8 mouse cellular contexts compared by ENCODE assay signal in genomic region chr2:6267537-6267936, GRCm38 (mm10). TPM values are rescaled to one million over a fixed set of nuclear protein-coding genes. Genes with fewer than 3 reads are reported as not detected.
DNase-seq lines count a peak whose midpoint lies in the region; ATAC-seq and TF ChIP-seq lines count a peak whose summit lies in the region.

No protein-coding gene starts in this region.

- DNase-seq in forebrain, embryonic 10.5 days (ENCODE audit: extremely low spot score, low spot score), result no peak
- DNase-seq in gastrocnemius, postnatal 25 days, result peak; percentile 35
- peak; percentile 74 for DNase-seq in hindbrain, postnatal 0 days (ENCODE audit: low spot score)
- no peak for DNase-seq in liver, embryonic 13.5 days
- peak; percentile 84 for DNase-seq in monocyte, adult 2 months (ENCODE audit: low read depth in 1 of 2, low spot score in 2 of 2)
- no peak for DNase-seq in thymus, postnatal 10 days (ENCODE audit: low spot score in 2 of 2)

- H3K9ac ChIP-seq in forebrain, embryonic 15.5 days (replicated peaks), result no peak overlapping the region
- H3K9ac ChIP-seq in hindbrain, postnatal 0 days (replicated peaks; ENCODE audit: low read length), result no peak overlapping the region
- peak overlapping the region; percentile 12; the same call in 1 of the 2 replicates for H3K9ac ChIP-seq in liver, embryonic 13.5 days

- no peak for TF ChIP-seq CTCF in bone marrow, adult 2 months (IDR thresholded peaks at IDR 0.05; ENCODE audit: control insufficient read depth, insufficient read depth, low read length)
- TF ChIP-seq CTCF in hindbrain, postnatal 0 days (IDR thresholded peaks at IDR 0.05; ENCODE audit: low read depth), result no peak

- H3K4me1 ChIP-seq in forebrain, embryonic 15.5 days, result peaks cover 10% of the 10 kb centered on the region
- peaks cover 13% of the 10 kb centered on the region for H3K4me1 ChIP-seq in forebrain, embryonic 10.5 days
- H3K4me1 ChIP-seq in bone marrow, adult 2 months (ENCODE audit: control insufficient read depth, insufficient read depth, low read length), result peaks cover 14% of the 10 kb centered on the region
- H3K4me1 ChIP-seq in hindbrain, postnatal 0 days (ENCODE audit: insufficient read depth, low read length), result 0 out of 2 replicates have a peak, but pooled peaks cover 10% of the 10 kb centered on the region
- H3K4me1 ChIP-seq in liver, embryonic 13.5 days (replicated peaks), result peaks cover 56% of the 10 kb centered on the region

- no peaks in the 10 kb centered on the region for H3K9me3 ChIP-seq in forebrain, embryonic 15.5 days
- peaks cover 7% of the 10 kb centered on the region; the same call in 1 of the 2 replicates for H3K9me3 ChIP-seq in forebrain, embryonic 10.5 days
- H3K9me3 ChIP-seq in hindbrain, postnatal 0 days (ENCODE audit: low read length), result no peaks in the 10 kb centered on the region
- peaks cover 5% of the 10 kb centered on the region; the same call in 1 of the 2 replicates for H3K9me3 ChIP-seq in liver, embryonic 13.5 days (replicated peaks)

- H3K36me3 ChIP-seq in forebrain, embryonic 15.5 days, result no peaks in the 10 kb centered on the region
- H3K36me3 ChIP-seq in forebrain, embryonic 10.5 days (replicated peaks), result no peaks in the 10 kb centered on the region
- H3K36me3 ChIP-seq in hindbrain, postnatal 0 days (ENCODE audit: insufficient read depth, low read length), result no peaks in the 10 kb centered on the region
- H3K36me3 ChIP-seq in liver, embryonic 13.5 days, result no peaks in the 10 kb centered on the region; the same call in 1 of the 2 replicates

- peaks cover 4% of the 10 kb centered on the region; the same call in 1 of the 2 replicates for H3K27me3 ChIP-seq in forebrain, embryonic 15.5 days
- peaks cover 100% of the 10 kb centered on the region for H3K27me3 ChIP-seq in forebrain, embryonic 10.5 days (ENCODE audit: poor library complexity, severe bottlenecking)
- no peaks in the 10 kb centered on the region for H3K27me3 ChIP-seq in hindbrain, postnatal 0 days (ENCODE audit: insufficient read depth, low read length)
- 0 out of 2 replicates have a peak, but pooled peaks cover 3% of the 10 kb centered on the region for H3K27me3 ChIP-seq in liver, embryonic 13.5 days

- H3K27ac ChIP-seq in forebrain, embryonic 15.5 days (replicated peaks), result peak overlapping the region; percentile 13; the same call in 1 of the 2 replicates
- H3K27ac ChIP-seq in forebrain, embryonic 10.5 days, result no peak overlapping the region
- peak overlapping the region; percentile 64 for H3K27ac ChIP-seq in bone marrow, adult 2 months (ENCODE audit: control insufficient read depth, insufficient read depth, low read depth, low read length, poor library complexity)
- H3K27ac ChIP-seq in hindbrain, postnatal 0 days, result no peak overlapping the region
- peak overlapping the region; percentile 35; the same call in 1 of the 2 replicates for H3K27ac ChIP-seq in liver, embryonic 13.5 days

- no peak for ATAC-seq in forebrain, embryonic 15.5 days (replicated peaks)
- peak; percentile 76 for ATAC-seq in hindbrain, postnatal 0 days
- ATAC-seq in liver, embryonic 13.5 days (ENCODE audit: low read depth), result no peak

- no peak overlapping the region for H3K4me2 ChIP-seq in forebrain, embryonic 15.5 days (replicated peaks)
- peak overlapping the region; percentile 17; the same call in 1 of the 2 replicates for H3K4me2 ChIP-seq in hindbrain, postnatal 0 days (ENCODE audit: low read depth, low read length)
- no peak overlapping the region for H3K4me2 ChIP-seq in liver, embryonic 13.5 days

- no peak for TF ChIP-seq POLR2A in bone marrow, adult 2 months (IDR thresholded peaks at IDR 0.05; ENCODE audit: borderline replicate concordance, control insufficient read depth, low read depth, low read length)

- 28% methylated on average over 9 of the region's 9 CpGs for WGBS in forebrain, embryonic 15.5 days
- 57% methylated on average over 9 of the region's 9 CpGs for WGBS in forebrain, embryonic 10.5 days
- 1% methylated on average over 9 of the region's 9 CpGs for WGBS in bone marrow, adult 2 months
- WGBS in hindbrain, postnatal 0 days, result 17% methylated on average over 9 of the region's 9 CpGs
- 27% methylated on average over 9 of the region's 9 CpGs for WGBS in liver, embryonic 13.5 days (ENCODE audit: insufficient replicate concordance)

- no peak overlapping the region for H3K4me3 ChIP-seq in forebrain, embryonic 15.5 days
- H3K4me3 ChIP-seq in forebrain, embryonic 10.5 days, result no peak overlapping the region
- H3K4me3 ChIP-seq in bone marrow, adult 2 months (replicated peaks; ENCODE audit: control insufficient read depth, low read depth, low read length), result no peak overlapping the region
- H3K4me3 ChIP-seq in hindbrain, postnatal 0 days (ENCODE audit: low read length), result no peak overlapping the region
- no peak overlapping the region for H3K4me3 ChIP-seq in liver, embryonic 13.5 days (replicated peaks)

RNA-seq across cellular contexts. Expression of gene Echdc3, which starts 54.7 kb away (rescaled TPM):
- 0.65 and 1.1 TPM in 2 replicates for polyA plus RNA-seq in forebrain, embryonic 15.5 days (2015; fragmentation: Nextera tagmentation; extraction: Ambion mirVana)
- 1.4 and 2.3 TPM in 2 replicates for polyA plus RNA-seq in forebrain, embryonic 10.5 days (2016; fragmentation: Nextera tagmentation; extraction: Ambion mirVana)
- not detected in 2 replicates for polyA plus RNA-seq in bone marrow, adult 2 months (2011; ENCODE audit: insufficient read depth, insufficient read length, low replicate concordance, missing spikeins)
- 1 to 10 TPM; 6.1 to 7.4 TPM for total RNA-seq in gastrocnemius, postnatal 25 days (2021)
- total RNA-seq in hindbrain, postnatal 0 days (2014; rRNA removed), result 1.5 and 1.6 TPM in 2 replicates
- polyA plus RNA-seq in hindbrain, postnatal 0 days (2015; fragmentation: Nextera tagmentation; extraction: Ambion mirVana), result 1.5 and 1.7 TPM in 2 replicates
- 6.8 and 7.4 TPM in 2 replicates for polyA plus RNA-seq in liver, embryonic 13.5 days (2015; fragmentation: Nextera tagmentation; extraction: Ambion mirVana)

RNA-seq across cellular contexts. Expression of gene Usp6nl, which starts 54.9 kb away (rescaled TPM):
- polyA plus RNA-seq in forebrain, embryonic 15.5 days (2015; fragmentation: Nextera tagmentation; extraction: Ambion mirVana), result 7.6 and 8.0 TPM in 2 replicates
- polyA plus RNA-seq in forebrain, embryonic 10.5 days (2016; fragmentation: Nextera tagmentation; extraction: Ambion mirVana), result 9.2 and 9.7 TPM in 2 replicates
- polyA plus RNA-seq in bone marrow, adult 2 months (2011; ENCODE audit: insufficient read depth, insufficient read length, low replicate concordance, missing spikeins), result 6.9 and 8.8 TPM in 2 replicates
- total RNA-seq in gastrocnemius, postnatal 25 days (2021), result 1 to 10 TPM; 2.9 to 3.8 TPM
- 16.8 and 24.0 TPM in 2 replicates for total RNA-seq in hindbrain, postnatal 0 days (2014; rRNA removed)
- polyA plus RNA-seq in hindbrain, postnatal 0 days (2015; fragmentation: Nextera tagmentation; extraction: Ambion mirVana), result 6.9 and 7.8 TPM in 2 replicates
- 3.4 and 5.5 TPM in 2 replicates for polyA plus RNA-seq in liver, embryonic 13.5 days (2015; fragmentation: Nextera tagmentation; extraction: Ambion mirVana)

Comparison
In these comparisons a context has a peak if more than half of its experiments do, and no peak if none do; other contexts are left out.
1. H3K27ac ChIP-seq: peak in forebrain, embryonic 15.5 days (single experiment), bone marrow, adult 2 months (single experiment) and liver, embryonic 13.5 days (single experiment); none in forebrain, embryonic 10.5 days (single experiment) and hindbrain, postnatal 0 days (single experiment).
2. DNase-seq: peak in gastrocnemius, postnatal 25 days (single experiment), hindbrain, postnatal 0 days (single experiment) and monocyte, adult 2 months (2 of 2); none in forebrain, embryonic 10.5 days (single experiment), liver, embryonic 13.5 days (single experiment) and thymus, postnatal 10 days (0 of 2).